ENCODE assay signal across 12 mouse cellular contexts in the genomic region with DNA sequence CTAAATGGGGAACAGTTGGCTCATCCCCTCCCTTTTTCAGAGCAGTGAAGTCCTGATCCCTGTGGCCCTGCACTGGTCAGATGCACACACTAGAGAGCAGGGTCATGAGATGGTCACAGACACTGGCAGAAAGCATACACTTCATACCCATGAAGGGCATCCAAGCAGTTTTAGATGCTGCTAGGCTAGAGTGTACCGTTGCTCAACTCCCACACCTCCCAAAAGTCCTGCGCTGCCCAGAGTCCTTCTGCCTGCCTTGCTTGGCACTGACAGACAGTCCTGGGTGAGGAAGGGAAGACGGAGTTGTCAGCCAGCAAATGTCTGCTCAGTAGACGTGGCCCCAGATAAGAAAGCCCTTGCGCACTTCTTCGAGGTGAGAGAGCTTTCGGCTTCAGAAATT. TPM values are rescaled to one million over a fixed set of nuclear protein-coding genes. Genes with fewer than 3 reads are reported as not detected.
"Had no signal": no experiment of that assay in that cellular context is flagged by ENCODE, and none has a peak within 500 bp of the region (broad histone marks: within the 10 kb centered on the region; RNA-seq: fewer than 3 reads in every experiment).

No protein-coding gene starts in this region.

- DNase-seq: heart, postnatal 14 days; heart, postnatal 36 days; kidney, adult 11 months; kidney, adult 2 months; kidney, adult 9 months; kidney, postnatal 14 days; kidney, postnatal 36 days; layer of hippocampus, adult 9-11 months; layer of hippocampus, postnatal 36 days; left cerebral cortex, postnatal 4 days; lung, adult 18-20 months had no signal

RNA-seq across cellular contexts. Expression of a gene that starts 33.6 kb away (rescaled TPM):
- total RNA-seq: hematopoietic stem cell, adult 5-6 weeks had no signal
